Mouse (Mus musculus): ENCODE measurements around the gene Dpf2.

GRCm38 (mm10) chr19:5927532-5927931 lies 14.7 kb upstream of the Dpf2 start:
- no peak for TF ChIP-seq CTCF (IDR thresholded peaks at IDR 0.05; ENCODE audit: low read depth, low read length)
- no peak for TF ChIP-seq POLR2A (IDR thresholded peaks at IDR 0.05; ENCODE audit: extremely low read depth, insufficient read depth, low read length)
